Mouse (Mus musculus) NIH3T3 (cell line): ENCODE results near the gene Man1b1.

Experiments
- DNase-seq: peaks from one replicate; pipeline ENCODE4 v3.0.0-alpha.2; 2012; ENCODE audit warnings: low read depth

The Man1b1 gene

DNA sequence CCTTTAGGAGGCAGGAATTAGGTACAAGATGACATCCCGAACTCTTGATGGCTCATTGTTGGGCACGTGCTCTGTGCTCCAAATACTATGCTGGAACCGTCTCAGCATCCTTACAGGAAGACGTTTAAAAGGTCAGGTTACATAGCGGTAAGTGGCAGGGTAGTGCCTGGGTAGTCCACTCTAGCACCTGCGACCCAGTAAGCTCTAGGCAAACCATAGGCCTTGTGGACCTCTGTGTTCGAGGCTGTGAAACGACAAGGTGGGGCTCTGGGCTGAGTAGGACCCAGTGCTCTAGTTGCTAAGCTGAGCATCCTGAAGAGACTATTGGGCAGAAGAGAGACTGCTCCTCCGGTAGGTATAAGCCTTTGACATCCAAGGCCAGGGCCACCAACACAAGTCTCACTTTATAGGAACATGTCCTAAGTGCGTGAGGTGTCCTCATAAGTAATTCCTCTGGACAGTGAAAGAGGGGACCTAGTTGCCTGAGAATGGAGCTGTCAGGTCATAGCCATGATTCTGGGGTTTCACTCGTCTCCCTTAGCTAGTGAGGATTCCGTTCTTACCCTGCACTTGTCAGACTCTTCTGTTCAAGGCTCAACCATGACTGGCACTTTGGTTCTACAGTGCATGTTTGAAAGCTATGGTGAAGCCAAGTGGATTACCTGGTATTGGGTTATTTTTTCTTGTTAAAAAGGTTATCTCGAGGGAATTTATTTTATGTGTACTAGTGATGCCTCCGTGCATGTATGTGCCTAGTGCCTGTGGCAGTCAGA lies 26.4 kb upstream of the Man1b1 start:
- no peak for DNase-seq

DNA sequence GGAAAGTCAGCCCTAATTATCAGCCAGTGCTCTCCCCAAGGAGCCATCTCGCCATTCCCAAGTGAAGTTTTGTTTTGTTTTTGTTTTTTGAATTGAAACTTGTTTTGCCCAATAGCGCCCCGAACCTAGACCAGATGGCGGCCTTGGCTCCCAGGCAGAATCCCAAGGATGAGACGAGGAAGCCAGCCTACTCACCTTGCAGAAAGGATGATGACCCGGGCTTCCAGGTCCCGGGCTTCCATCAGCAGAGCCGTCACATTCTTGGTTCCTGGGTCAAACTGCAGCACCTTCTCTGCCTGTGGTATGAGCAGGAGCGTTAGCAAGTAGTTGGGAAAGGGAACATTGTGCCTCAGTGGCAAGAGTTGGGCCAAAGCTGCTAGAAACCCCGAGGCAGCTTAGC lies 22.0 kb upstream of the Man1b1 start:
- DNase-seq = no peak

DNA sequence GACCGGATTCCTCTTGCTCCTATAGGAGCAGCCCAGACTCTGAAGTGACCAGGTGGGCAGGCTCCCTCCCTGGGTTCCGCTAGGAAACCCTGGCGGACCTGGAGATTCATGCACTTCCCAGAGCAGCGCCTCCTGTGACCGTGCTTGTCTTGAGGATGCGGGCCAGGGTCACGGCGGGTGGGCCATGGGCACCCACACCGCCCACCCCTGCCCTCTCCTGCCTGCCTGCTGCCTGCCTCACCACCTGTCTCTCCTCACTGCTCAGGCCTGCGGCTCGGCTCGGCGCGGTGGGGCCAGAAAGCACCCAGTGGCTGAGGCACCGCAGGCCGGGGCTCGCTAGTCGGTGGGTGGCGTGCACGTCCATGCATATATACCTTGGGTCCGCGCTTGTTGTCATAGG lies 21.2 kb upstream of the Man1b1 start:
- DNase-seq = no peak

DNA sequence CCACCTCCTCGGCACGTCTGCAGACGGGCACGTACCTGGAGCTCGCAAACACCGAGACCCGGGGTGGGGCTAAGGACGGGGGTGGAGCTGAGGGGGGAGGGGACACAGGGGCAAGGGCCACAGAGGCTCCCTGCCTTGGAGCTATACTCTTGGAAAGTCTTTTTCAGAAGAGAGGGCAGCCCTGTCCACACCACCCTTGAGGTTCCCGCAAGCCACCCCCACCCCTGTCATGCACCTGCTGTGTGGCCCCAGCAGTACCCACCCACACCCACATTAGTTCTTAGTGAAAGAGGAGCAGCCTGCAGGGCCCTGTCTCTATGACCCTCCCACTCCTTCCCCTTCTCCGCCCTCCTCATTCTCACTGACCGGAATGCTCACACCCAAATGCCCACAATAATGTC lies 20.6 kb upstream of the Man1b1 start:
- no peak for DNase-seq

DNA sequence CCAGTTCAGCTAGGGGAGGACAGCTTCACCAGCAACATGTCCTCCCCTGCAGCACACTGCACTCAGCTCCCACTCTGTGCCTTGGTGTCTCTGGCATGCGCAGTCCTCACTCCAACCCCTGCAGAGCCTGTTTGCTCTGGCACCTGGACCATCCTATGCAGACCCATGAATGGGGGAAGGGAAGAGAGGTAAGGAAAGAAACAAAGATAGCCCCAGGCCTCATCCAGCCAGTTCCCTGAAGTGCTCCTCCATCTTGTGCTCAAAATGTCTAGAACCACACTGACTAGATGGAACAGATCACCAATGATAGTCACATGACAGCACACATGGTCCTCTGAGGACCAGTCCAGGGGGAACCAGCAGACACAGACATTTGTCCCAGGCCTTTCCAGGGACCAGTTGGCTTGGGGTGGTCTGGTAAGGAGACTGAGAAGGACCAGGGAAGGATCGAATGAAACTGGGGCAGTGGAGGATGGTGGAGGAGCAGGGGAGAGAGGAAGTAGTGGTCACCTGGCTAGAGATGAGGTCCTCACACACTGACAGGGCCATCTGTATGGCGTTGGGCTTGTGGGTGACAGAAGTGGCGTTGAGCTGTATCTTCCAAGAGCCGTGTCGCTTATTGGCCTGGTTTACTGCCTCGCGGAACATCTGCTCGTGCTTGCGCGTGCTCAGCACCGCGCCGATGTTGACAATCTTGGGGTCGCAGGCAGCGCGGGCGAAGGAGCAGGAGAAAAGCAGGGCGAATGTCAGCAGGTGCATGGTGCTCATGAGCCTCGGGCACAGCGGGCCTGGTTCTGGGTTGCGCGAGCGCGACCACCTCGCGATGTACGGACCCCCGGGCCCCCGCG lies 13.8 kb upstream of the Man1b1 start:
- no peak for DNase-seq

DNA sequence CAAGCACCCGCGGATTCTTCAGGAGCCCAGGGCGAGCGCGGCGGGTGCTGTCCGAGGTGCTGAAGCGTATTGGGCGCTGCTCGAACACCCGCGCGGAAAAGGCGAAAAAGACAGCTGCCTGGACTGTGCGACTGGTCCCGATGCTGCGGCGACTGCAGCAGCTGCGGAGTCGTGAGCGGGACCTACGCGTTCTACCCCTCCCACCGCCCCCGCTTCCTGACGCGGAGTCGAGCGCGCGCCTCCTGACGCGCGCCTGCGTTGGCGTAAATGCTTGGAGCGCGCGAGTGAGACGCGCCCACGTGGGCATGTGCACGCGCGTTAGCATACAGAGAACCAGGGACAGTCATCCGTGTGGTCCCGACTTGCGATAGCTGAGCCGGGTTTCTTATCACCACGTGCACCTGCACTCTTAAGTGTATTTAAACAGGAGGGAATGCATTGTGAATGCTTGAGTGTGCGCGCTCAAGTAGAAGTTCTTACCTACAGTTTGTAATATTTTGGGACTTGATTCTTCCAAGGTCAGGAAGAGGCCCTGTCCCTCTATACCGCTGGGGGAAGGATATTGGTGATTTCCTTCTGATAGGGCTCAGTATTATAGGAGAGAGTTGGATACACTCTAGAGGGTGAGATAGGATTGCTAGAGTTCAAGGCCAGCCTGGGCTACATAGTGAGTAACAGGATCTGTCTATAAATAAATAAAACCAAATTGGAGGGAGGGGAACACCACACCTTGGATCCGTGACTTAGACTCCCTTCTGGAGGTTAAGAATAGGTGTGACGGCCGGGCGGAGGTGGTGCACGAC lies 13.0 kb upstream of the Man1b1 start, which contains the start of gene Grin1:
Gene Grin1 (minus strand): TSS at position 217 of the 803 bp plus-strand sequence.
- DNase-seq = no peak

DNA sequence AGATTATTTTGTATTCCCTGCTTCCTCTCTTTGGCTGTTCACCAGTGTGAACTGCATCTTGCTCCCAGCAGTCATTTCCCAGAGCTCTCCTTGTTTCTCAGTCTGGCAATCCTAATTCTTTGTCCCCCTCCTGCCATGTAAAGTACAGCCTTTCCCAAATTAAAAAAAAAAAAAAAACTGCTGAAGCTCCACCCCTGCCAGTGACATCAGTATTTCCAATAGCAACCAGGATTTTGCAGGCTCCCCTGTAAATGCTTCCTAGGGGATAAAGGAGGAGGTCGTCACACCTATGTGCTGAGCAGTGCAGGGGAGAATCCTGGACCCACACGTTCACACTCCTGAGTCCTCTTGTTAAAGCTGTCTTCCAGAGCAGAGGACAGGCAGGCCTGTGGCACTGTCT lies 12.1 kb upstream of the Man1b1 start:
- DNase-seq = no peak

DNA sequence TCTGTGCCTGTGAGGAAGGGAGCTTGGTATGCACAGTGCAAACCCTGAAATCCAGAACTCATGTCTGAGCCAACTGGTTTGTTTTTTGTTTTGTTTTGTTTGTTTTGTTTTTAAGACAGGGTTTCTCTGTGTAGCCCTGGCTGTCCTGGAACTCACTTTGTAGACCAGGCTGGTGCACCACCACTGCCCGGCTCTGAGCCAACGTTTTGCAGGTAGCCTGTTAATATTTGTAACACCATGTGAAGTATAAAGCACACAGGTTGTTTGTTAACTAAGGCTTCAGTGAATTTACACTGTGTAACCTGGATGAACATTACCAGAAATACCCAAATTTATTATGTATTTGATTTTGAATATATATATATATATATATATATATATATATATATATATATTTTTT lies 6.1 kb upstream of the Man1b1 start:
- DNase-seq = no peak

DNA sequence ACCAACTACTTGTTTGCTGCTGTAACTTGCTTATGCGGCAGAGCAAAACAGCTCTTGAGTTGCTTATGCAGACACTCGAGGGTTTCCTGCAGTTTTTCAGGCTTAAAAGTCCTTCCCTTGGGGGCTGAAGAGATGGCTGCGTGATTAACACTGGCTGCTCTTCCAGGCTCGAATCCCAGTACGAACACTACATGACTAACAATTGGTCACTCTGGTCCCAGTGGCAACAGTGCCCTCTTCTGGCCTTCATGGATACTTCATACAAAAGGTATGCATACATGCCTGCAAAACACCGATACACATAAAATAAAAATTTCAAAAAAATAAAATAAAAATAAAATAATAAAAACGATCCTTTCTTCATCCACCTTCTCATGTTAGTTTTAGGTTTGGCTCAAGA lies 3.7 kb upstream of the Man1b1 start:
- peak; percentile 75 for DNase-seq

DNA sequence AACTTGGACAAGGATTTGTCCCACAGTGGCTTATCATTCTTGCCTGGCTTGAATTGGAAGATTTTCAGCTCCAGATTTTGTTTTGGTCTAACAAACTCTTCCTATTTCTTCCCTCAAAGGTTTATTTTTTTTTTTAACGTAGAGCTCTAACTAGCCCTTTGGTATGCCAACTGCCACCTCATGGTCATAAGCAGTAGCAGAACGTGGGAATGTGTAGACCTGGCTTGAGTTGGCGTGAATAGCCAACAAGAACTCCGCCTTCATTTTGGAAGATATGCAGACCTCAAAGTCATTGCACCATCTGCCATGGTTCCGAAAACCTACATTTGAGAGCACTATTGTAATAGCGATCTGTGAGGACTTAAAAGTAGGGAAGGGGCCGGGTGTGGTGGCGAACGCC lies 668 bp upstream of the Man1b1 start:
- DNase-seq = peak; percentile 37

DNA sequence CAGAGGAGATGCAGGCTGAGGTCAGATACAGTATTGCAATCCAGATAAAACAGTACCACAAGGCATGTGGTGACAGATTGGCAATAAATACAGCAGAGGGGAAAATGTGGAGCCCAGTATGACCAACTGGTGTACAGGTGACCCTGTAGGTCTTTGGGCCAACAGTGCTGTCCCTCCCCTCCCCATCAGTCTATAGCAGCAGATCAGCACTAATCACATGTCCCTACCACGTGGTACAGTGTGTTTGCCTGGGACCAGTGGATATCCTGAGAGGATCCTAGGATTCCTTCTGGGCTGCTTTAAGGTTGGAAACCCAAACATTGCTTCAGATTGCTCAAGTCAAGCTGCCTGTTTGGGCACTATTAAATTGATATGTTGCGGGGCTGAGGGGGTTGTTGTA lies 1.4 kb downstream of the Man1b1 start:
- no peak for DNase-seq

DNA sequence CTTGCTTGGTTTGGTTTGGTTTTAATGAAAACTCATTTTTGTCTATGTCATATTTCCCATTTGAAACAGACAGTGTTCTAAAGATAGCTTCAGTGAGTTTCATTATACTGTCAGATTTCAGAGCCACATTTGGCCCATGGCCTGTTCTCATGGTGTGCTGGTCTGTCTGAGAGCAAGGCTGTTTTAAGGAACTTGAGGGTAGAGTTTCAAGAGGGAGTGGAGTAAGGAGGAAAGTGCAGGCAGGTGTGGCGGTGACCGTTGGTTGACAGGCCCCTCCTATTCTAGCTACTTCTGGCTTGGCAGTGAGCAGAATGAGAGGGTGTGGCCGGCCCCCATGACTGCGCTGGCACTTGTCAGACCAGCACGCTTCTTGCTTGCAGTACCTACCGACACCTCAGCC lies 6.2 kb downstream of the Man1b1 start:
- DNase-seq = no peak

DNA sequence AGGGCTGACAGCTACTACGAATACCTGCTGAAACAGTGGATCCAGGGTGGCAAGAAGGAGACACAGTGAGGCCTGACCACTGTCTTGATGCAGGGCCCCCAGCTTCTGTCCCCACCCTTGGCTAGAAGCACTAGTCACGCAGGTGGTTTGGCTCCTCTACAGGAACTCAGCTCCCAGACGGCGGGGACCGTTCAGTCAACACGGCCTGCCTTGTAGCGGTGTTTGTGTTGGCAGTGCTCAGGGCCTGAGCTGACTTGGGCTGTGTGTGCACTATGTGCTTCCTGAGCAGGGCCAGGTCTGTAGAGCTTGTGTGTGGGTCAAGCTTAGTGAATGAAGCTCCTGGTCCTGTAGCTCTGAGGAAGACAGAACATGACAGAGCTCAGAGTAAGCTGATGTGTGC lies 16.0 kb downstream of the Man1b1 start:
- DNase-seq = no peak

DNA sequence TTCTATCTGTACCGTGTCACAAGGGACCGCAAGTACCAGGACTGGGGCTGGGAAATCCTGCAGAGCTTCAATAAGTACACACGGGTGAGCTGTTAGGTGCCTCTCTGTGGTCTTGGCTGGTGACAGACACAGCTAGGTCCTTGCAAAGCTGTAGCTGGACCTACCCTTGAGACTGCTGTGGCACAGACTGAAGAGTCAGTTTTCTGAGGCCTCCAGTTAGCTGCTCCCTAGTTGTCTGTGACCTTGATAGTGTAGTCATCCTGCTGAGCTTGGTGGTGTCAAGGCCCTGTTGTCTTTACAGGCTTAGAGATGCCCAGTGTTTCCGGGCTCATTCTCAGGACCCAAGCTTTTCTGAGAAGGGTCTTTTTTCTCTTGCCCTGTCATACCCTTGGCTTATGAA lies 17.4 kb downstream of the Man1b1 start:
- DNase-seq = no peak

DNA sequence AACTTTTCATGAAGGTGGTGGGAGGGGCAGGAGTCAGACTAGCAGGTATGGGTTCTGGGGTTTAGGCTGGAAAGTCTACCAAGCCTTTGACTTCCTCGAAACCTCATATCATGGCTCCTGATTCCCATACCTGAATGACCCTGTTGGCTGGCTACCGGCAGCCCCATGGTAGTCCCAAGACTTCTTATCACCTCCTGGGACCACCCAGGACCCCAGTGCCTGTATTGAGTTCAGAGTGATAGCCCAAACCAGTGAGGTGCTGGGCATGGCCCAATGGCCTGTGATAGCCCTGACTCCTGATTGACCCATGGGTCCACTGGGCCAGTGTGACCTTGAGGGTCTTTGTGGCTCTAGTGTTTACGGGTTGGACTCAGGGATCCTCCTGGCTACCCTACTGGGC lies 18.6 kb downstream of the Man1b1 start:
- DNase-seq = no peak

DNA sequence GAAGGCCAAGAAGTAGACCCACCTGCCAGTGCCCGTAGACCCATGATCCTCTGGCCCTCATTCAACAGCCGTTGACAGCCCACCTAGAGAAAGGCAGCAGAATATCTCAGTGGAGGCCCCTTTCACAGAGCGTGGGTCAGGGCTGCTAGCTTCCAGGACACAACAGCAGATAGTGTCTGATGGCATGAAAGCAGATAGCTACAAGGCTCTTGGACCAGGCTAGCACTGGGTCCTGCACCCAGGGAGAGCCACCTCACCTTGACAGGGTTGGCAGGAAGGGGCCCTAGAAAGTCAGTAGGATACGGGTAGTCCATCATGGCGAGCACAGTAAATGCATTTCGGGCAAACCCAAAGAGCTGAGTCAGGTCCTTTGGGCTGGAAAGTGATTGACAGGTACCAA lies 22.1 kb downstream of the Man1b1 start:
- DNase-seq = no peak

DNA sequence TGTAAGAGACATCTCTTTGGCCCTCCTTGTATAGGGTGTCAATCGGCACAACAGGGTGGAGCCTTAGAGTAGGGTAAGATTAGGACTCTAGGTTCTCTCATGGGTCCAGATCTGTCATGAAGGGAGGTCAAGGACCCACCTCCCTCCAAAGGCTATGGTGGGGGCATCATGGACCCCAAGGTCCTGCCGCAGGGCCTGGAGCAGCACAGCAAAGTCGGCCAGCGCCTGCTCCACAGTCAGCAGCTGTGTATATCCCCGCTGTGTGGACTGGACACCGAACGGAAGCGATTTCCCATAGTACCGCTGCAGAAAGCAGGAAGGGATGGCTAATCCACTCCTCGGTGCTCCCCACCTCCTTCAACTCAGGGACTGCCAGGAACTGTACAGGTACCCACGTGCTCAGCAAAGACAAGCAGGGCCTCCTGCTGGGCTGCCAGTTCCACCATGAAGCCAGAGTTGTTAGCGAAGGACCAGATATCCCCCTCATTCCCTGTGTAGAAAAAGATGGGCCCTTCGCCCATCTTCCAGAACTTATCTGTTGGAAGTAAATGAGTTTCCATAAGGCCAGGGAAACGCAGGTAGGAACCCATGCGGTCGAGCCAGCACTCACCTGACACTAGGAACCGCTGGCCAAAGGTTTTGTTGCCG lies 23.4 kb downstream of the Man1b1 start:
- DNase-seq = no peak

DNA sequence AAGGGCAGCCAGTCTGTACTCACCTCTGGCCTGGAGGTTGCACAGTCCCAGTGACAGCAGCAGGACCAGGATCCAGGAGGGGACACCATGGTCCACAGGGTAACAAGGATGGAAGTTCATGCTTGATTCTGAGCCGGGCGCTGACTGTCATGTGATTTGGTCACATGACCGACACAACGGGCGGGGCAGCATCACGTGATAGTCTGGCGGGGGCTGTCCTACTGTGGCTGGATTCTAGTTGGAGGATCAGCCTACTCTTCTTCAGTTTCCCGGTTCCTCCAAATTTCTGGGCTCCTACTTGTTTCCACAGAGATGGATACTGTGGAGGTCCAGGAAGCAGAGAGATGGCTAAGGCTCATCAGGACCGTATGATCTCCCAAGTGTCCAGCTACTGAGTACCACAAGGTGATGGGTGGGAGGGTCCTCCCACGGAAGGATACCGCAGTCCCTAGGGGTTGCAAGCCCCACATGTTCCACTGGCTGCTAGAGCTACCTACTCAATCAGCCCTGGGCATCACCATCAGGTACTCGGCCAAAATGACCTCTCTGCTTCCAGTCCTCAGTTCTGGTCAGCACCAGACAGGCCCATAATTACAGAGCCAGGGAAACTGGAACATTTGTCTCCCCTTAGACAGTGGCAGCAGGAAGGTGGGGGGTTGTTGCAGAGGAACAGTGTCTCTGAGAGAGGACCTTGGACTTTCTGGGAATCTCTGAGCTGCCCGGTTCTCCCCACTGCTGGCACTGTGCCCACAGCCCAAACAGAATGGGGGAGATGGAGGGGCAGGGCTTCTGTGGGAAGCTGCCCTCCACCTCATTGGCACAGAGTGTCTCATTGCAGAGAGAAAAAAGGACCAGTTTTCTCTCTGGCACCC lies 24.3 kb downstream of the Man1b1 start, which contains the start of gene Dpp7:
Gene Dpp7 (minus strand): TSS at position 152 of the 872 bp plus-strand sequence.
- peak; percentile 95 for DNase-seq

DNA sequence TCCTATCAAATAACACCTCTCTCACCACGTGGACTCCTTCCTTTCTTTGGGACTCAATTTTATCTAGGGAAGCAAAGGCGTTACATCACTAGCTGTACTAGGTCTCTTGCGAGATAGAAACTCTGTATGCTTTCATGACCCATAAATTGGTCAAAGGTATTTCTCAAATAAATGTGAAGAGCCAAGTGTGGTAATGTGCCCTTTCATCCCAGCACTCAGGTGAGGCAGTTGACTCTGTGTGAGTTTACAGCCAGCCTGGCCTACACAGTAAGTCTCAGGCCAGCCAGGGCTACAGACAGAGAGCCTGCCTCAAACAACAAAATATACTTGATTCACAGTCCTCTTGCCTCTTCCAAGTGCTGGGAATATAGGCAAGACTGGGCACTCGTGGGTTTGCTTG lies 27.7 kb downstream of the Man1b1 start:
- DNase-seq = no peak

DNA sequence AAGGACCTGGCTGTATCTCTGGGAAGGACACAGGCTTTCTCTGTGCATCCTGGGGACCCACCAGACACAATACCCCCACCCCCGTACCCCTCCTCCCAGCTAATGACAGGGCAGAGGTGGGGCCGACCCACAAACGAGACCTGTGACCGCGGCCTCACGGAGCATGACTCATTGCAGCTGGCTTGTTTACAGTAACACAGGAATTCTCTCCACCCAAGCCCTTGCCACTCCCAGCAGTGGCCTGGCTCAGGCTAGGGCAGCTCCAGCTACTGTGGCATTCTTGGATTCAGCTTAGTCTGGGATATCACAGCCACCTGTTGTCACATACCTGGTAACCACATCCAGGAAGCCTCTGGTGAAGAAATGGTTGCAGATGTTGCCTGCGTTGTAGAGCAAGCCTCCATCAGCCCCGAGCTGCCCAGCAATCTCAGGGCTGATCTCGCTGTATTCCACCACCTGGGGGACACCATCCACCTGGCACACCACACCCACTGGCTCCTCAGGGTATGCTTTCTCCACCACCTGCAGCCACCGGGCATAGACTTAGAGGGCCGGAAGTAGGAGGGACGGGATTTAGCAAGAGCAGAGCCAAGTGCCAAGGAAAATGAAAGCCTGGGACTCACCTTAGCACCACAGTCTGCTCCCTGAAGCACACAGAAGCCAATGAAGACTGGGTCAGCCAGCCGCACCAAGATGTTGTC lies 31.5 kb downstream of the Man1b1 start:
- peak; percentile 62 for DNase-seq
